ENCODE assay signal across 20 mouse cellular contexts in genomic region chr11:54301994-54302393, GRCm38 (mm10). TPM values are rescaled to one million over a fixed set of nuclear protein-coding genes. Genes with fewer than 3 reads are reported as not detected.
DNase-seq lines count a peak whose midpoint lies in the region; ATAC-seq and TF ChIP-seq lines count a peak whose summit lies in the region.
"Had no signal": no experiment of that assay in that cellular context is flagged by ENCODE, and none has a peak within 500 bp of the region (broad histone marks: within the 10 kb centered on the region; RNA-seq: fewer than 3 reads in every experiment).

No protein-coding gene starts in this region.

- no peak overlapping the region for H3K9ac ChIP-seq in stomach, postnatal 0 days (ENCODE audit: low read length)
- H3K9ac ChIP-seq: forebrain, embryonic 15.5 days; limb, embryonic 12.5 days; liver, embryonic 15.5 days had no signal

- no peaks in the 10 kb centered on the region for H3K36me3 ChIP-seq in stomach, postnatal 0 days (ENCODE audit: control insufficient read depth, insufficient read depth, low read length)
- H3K36me3 ChIP-seq: forebrain, embryonic 15.5 days; limb, embryonic 12.5 days; liver, embryonic 15.5 days had no signal

- no peak for TF ChIP-seq POLR2A in cerebellum, adult 2 months (IDR thresholded peaks at IDR 0.05; ENCODE audit: borderline replicate concordance, insufficient read depth, low read length)

- no peaks in the 10 kb centered on the region for H3K9me3 ChIP-seq in stomach, postnatal 0 days (ENCODE audit: control insufficient read depth, low read length)
- H3K9me3 ChIP-seq: forebrain, embryonic 15.5 days; liver, embryonic 15.5 days had no signal

- ATAC-seq in cerebellum, adult (ENCODE audit: insufficient number of reproducible peaks, low FRiP score, low TSS enrichment): peak; percentile 54
- ATAC-seq in stomach, postnatal 0 days (ENCODE audit: low FRiP score, low TSS enrichment): no peak
- ATAC-seq: forebrain, embryonic 15.5 days had no signal

- DNase-seq in cerebellum, postnatal 4 days (ENCODE audit: low spot score in 2 of 2): no peak
- DNase-seq in left cerebral cortex, postnatal 14 days (ENCODE audit: low spot score in 2 of 2): peak; percentile 47 to 70
- no peak for DNase-seq in left cerebral cortex, adult 11 months (ENCODE audit: low spot score)
- peak; percentile 72 to 82 for DNase-seq in cerebellum, adult 2 months
- peak; percentile 28 for DNase-seq in right cerebral cortex, postnatal 14 days
- DNase-seq in stomach, postnatal 0 days (ENCODE audit: low spot score): no peak
- no peak for DNase-seq in kidney, adult 11 months
- DNase-seq: adrenal gland, postnatal 25 days; gastrocnemius, postnatal 25 days; heart, postnatal 36 days; lung, postnatal 10 days had no signal

- no peak overlapping the region for H3K4me2 ChIP-seq in stomach, postnatal 0 days (replicated peaks; ENCODE audit: low read depth)
- H3K4me2 ChIP-seq: forebrain, embryonic 15.5 days; heart, embryonic 11.5 days; limb, embryonic 12.5 days; liver, embryonic 15.5 days had no signal

- peaks cover 25% of the 10 kb centered on the region for H3K4me1 ChIP-seq in cerebellum, adult 2 months (ENCODE audit: control insufficient read depth, insufficient read depth, low read length)
- H3K4me1 ChIP-seq in stomach, postnatal 0 days (replicated peaks; ENCODE audit: control insufficient read depth, insufficient read depth): no peaks in the 10 kb centered on the region; the same call in 1 of the 2 replicates

- TF ChIP-seq EP300 in stomach, postnatal 0 days (optimal IDR thresholded peaks at IDR 0.05): no peak

- no peak for TF ChIP-seq CTCF in cerebellum, adult 2 months (IDR thresholded peaks at IDR 0.05; ENCODE audit: borderline replicate concordance, insufficient read depth, low read depth, low read length)
- TF ChIP-seq CTCF in stomach, postnatal 0 days (IDR thresholded peaks at IDR 0.05; ENCODE audit: low read depth): no peak

- no peaks in the 10 kb centered on the region for H3K27me3 ChIP-seq in cerebellum, adult 2 months (ENCODE audit: control insufficient read depth, insufficient read depth, low read length)
- H3K27me3 ChIP-seq in stomach, postnatal 0 days (ENCODE audit: control insufficient read depth, insufficient read depth, low read length): no peaks in the 10 kb centered on the region
- H3K27me3 ChIP-seq: forebrain, embryonic 15.5 days had no signal

- intact Hi-C loops in left cerebral cortex, postnatal 14 days (cut with DNase I): no loop called here

- H3K27ac ChIP-seq in cerebellum, adult 2 months (ENCODE audit: insufficient read depth, low read length): peak overlapping the region; percentile 52
- no peak overlapping the region for H3K27ac ChIP-seq in stomach, postnatal 0 days (replicated peaks)
- H3K27ac ChIP-seq: forebrain, embryonic 15.5 days; limb, embryonic 12.5 days; liver, embryonic 15.5 days had no signal

- WGBS in cerebellum, adult 2 months: 34% methylated on average over 8 of the region's 8 CpGs
- 92% methylated on average over 8 of the region's 8 CpGs for WGBS in stomach, postnatal 0 days

- no peak overlapping the region for H3K4me3 ChIP-seq in cerebellum, adult 2 months (replicated peaks; ENCODE audit: insufficient read depth, low read depth, low read length)
- H3K4me3 ChIP-seq in stomach, postnatal 0 days (ENCODE audit: low read depth, low read length): no peak overlapping the region
- H3K4me3 ChIP-seq: forebrain, embryonic 15.5 days; limb, embryonic 12.5 days; liver, embryonic 15.5 days; megakaryocyte, embryonic 14.5 days had no signal

RNA-seq across cellular contexts. Expression of gene Acsl6, which starts 1.6 kb away (rescaled TPM):
- total RNA-seq in left cerebral cortex, postnatal 14 days (2021): 100 to 1,000 TPM; 183 to 184 TPM
- 189 and 194 TPM in 2 replicates for polyA plus RNA-seq in cerebellum, adult 2 months (2012; rRNA removed)
- 1.1 and 1.3 TPM in 2 replicates for polyA plus RNA-seq in stomach, postnatal 0 days (2015; fragmentation: Nextera tagmentation; extraction: Ambion mirVana)

RNA-seq across cellular contexts. Expression of gene Il3, which starts 34.9 kb away (rescaled TPM):
- total RNA-seq in left cerebral cortex, postnatal 14 days (2021): not detected
- polyA plus RNA-seq in cerebellum, adult 2 months (2012; rRNA removed): not detected in 2 replicates
- not detected in 2 replicates for polyA plus RNA-seq in stomach, postnatal 0 days (2015; fragmentation: Nextera tagmentation; extraction: Ambion mirVana)
- total RNA-seq: adrenal gland, postnatal 25 days; gastrocnemius, postnatal 25 days; heart, postnatal 36 days; layer of hippocampus, adult 8-10 months had no signal
- polyA plus RNA-seq: forebrain, embryonic 15.5 days; heart, embryonic 11.5 days; kidney, embryonic 16.5 days; limb, embryonic 12.5 days; liver, embryonic 15.5 days; small intestine, adult 2 months had no signal

RNA-seq across cellular contexts. Expression of gene Csf2, which starts 52.5 kb away (rescaled TPM):
- not detected for total RNA-seq in left cerebral cortex, postnatal 14 days (2021)
- polyA plus RNA-seq in cerebellum, adult 2 months (2012; rRNA removed): not detected in 2 replicates
- not detected in 2 replicates for polyA plus RNA-seq in stomach, postnatal 0 days (2015; fragmentation: Nextera tagmentation; extraction: Ambion mirVana)
- total RNA-seq: adrenal gland, postnatal 25 days; gastrocnemius, postnatal 25 days; heart, postnatal 36 days; layer of hippocampus, adult 8-10 months had no signal
- polyA plus RNA-seq: forebrain, embryonic 15.5 days; heart, embryonic 11.5 days; kidney, embryonic 16.5 days; limb, embryonic 12.5 days; liver, embryonic 15.5 days had no signal

Comparison
In these comparisons a context has a peak if more than half of its experiments do, and no peak if none do; other contexts are left out.
1. DNase-seq: peak in left cerebral cortex, postnatal 14 days (2 of 2), cerebellum, adult 2 months (2 of 2) and right cerebral cortex, postnatal 14 days (single experiment); none in cerebellum, postnatal 4 days (0 of 2), left cerebral cortex, adult 11 months (single experiment), stomach, postnatal 0 days (single experiment) and kidney, adult 11 months (single experiment).
2. RNA of gene Acsl6, which starts 1.6 kb away (polyA plus RNA-seq): 189 to 194 TPM in cerebellum, adult 2 months; 1.1 to 1.3 TPM in stomach, postnatal 0 days; every median in the first group is over 10 times any median in the second.